Mouse (Mus musculus) adrenal gland, postnatal 4 days (tissue): ENCODE results near the gene Grin2b. TPM values are rescaled to one million over a fixed set of nuclear protein-coding genes. Genes with fewer than 3 reads are reported as not detected.
"Not testable (repeated sequence)": the region's sequence is repeated elsewhere in the genome, so short reads cannot be mapped to it uniquely, and the experiment has no call there.

Experiments
- DNase-seq, 2 experiments: peaks; one replicate each; pipeline ENCODE4 v3.0.0; 2021 to 2022; ENCODE audit warnings: low spot score in 2 of 2, mixed read lengths in 2 of 2
- total RNA-seq, 2 experiments: library from RNA; stranded (reverse); gene quantifications; 2 replicates each; pipeline ENCODE4 v1.2.3; 2021

The Grin2b gene
- total RNA-seq, 2 experiments from 2014 or later = 0.25 to 2.3 TPM

GRCm38 (mm10) chr6:135907137-135907536 lies 266.2 kb downstream of the Grin2b start:
- DNase-seq = no peak

- no peak for DNase-seq
Measured at GRCm38 (mm10) chr6:135904391-135904790, 268.9 kb downstream of the Grin2b start.

GRCm38 (mm10) chr6:135900410-135900809 lies 272.9 kb downstream of the Grin2b start:
- no peak for DNase-seq

GRCm38 (mm10) chr6:135899225-135899624 lies 274.1 kb downstream of the Grin2b start:
- no peak for DNase-seq

GRCm38 (mm10) chr6:135894793-135895228 lies 278.5 kb downstream of the Grin2b start:
- no peak for DNase-seq

- DNase-seq = no peak
Measured at GRCm38 (mm10) chr6:135882611-135883010, 290.7 kb downstream of the Grin2b start.

GRCm38 (mm10) chr6:135876163-135876726 lies 297.1 kb downstream of the Grin2b start:
- no peak for DNase-seq

- no peak for DNase-seq
Measured at GRCm38 (mm10) chr6:135874626-135875025, 298.7 kb downstream of the Grin2b start.

- no peak for DNase-seq
Measured at GRCm38 (mm10) chr6:135865832-135866231, 307.5 kb downstream of the Grin2b start.

GRCm38 (mm10) chr6:135863965-135864364 lies 309.3 kb downstream of the Grin2b start:
- no peak for DNase-seq

- DNase-seq = no peak
Measured at GRCm38 (mm10) chr6:135859502-135859901, 313.8 kb downstream of the Grin2b start.

GRCm38 (mm10) chr6:135854173-135854591 lies 319.1 kb downstream of the Grin2b start:
- DNase-seq = no peak

- no peak for DNase-seq
Measured at GRCm38 (mm10) chr6:135843755-135844154, 329.6 kb downstream of the Grin2b start.

GRCm38 (mm10) chr6:135836353-135836752 lies 337.0 kb downstream of the Grin2b start:
- no peak for DNase-seq

GRCm38 (mm10) chr6:135833542-135833941 lies 339.8 kb downstream of the Grin2b start:
- no peak for DNase-seq

GRCm38 (mm10) chr6:135832041-135832440 lies 341.3 kb downstream of the Grin2b start:
- no peak for DNase-seq

GRCm38 (mm10) chr6:135831032-135831431 lies 342.3 kb downstream of the Grin2b start:
- DNase-seq = no peak

- no peak for DNase-seq
Measured at GRCm38 (mm10) chr6:135829458-135829857, 343.9 kb downstream of the Grin2b start.

GRCm38 (mm10) chr6:135828976-135829375 lies 344.3 kb downstream of the Grin2b start:
- no peak for DNase-seq

- DNase-seq = peak in 1 of 2 experiments; percentile 7
Measured at GRCm38 (mm10) chr6:135827942-135828341, 345.4 kb downstream of the Grin2b start.

- no peak for DNase-seq
Measured at GRCm38 (mm10) chr6:135827317-135827716, 346.0 kb downstream of the Grin2b start.

- not testable (repeated sequence) for DNase-seq
Measured at GRCm38 (mm10) chr6:135826776-135827175, 346.5 kb downstream of the Grin2b start.

GRCm38 (mm10) chr6:135817391-135817790 lies 355.9 kb downstream of the Grin2b start:
- no peak for DNase-seq
